Comparison of ENCODE assay signal across 26 mouse cellular contexts in genomic region chr19:11640732-11641131, GRCm38 (mm10). TPM values are rescaled to one million over a fixed set of nuclear protein-coding genes. Genes with fewer than 3 reads are reported as not detected.
DNase-seq lines count a peak whose midpoint lies in the region; ATAC-seq lines count a peak whose summit lies in the region.
"Had no signal": no experiment of that assay in that cellular context is flagged by ENCODE, and none has a peak within 500 bp of the region (broad histone marks: within the 10 kb centered on the region; RNA-seq: fewer than 3 reads in every experiment).

Gene Ms4a3, minus strand, starts transcription at chr19:11640851.

- peak; percentile 12 for DNase-seq in lung, postnatal 36 days
- DNase-seq in lung, postnatal 14 days: no peak
- DNase-seq in embryo, embryonic 11 days: no peak
- DNase-seq in kidney, postnatal 10 days: no peak
- DNase-seq: adrenal gland, adult 2 months; adrenal gland, postnatal 36 days; cerebellum, adult 8-10 months; cerebellum, postnatal 36 days; gastrocnemius, postnatal 14 days; heart, adult 11 months; kidney, adult 9 months; kidney, postnatal 14 days; thymus, postnatal 4 days had no signal

- no peak for ATAC-seq in erythroid progenitor cell, adult 5-6 weeks (replicated peaks; ENCODE audit: low FRiP score, poor library complexity, severe bottlenecking)
- ATAC-seq in megakaryocyte, adult 5-6 weeks (ENCODE audit: poor library complexity, severe bottlenecking): peak; percentile 85
- ATAC-seq: activated CD4-positive, CD25-positive, alpha-beta regulatory T cell, adult 4 months; forebrain, embryonic 14.5 days; intestine, embryonic 16.5 days had no signal

RNA-seq across cellular contexts. Expression of gene Ms4a3, which starts in this region (rescaled TPM):
- total RNA-seq in erythroid progenitor cell, adult 5-6 weeks (2015; ENCODE audit: low replicate concordance): 148 and 159 TPM in 2 replicates
- total RNA-seq in erythroid progenitor cell, adult 5-6 weeks (2017; ENCODE audit: low replicate concordance): 39.9 and 40.2 TPM in 2 replicates
- total RNA-seq in megakaryocyte, adult 5-6 weeks (2015): 42.5 and 48.3 TPM in 2 replicates
- total RNA-seq in megakaryocyte, adult 5-6 weeks (2017): 29.5 and 38.1 TPM in 2 replicates
- total RNA-seq: adrenal gland, adult 2 months; adrenal gland, postnatal 36 days; ES-E14; gastrocnemius, postnatal 14 days; heart, postnatal 25 days; layer of hippocampus, adult 18-20 months; layer of hippocampus, postnatal 10 days; left cerebral cortex, adult 18-20 months; left cerebral cortex, postnatal 14 days; liver, adult 2 months; midbrain, postnatal 0 days had no signal
